Mouse (Mus musculus): ENCODE data around the gene Kcnd3. TPM values are rescaled to one million over a fixed set of nuclear protein-coding genes. Genes with fewer than 3 reads are reported as not detected.
A peak's percentile ranks its signal among the peaks of the same experiment; 100 is the strongest.

The Kcnd3 gene
- polyA plus RNA-seq, 1 experiment from 2014 or later: 5.3 TPM

DNA sequence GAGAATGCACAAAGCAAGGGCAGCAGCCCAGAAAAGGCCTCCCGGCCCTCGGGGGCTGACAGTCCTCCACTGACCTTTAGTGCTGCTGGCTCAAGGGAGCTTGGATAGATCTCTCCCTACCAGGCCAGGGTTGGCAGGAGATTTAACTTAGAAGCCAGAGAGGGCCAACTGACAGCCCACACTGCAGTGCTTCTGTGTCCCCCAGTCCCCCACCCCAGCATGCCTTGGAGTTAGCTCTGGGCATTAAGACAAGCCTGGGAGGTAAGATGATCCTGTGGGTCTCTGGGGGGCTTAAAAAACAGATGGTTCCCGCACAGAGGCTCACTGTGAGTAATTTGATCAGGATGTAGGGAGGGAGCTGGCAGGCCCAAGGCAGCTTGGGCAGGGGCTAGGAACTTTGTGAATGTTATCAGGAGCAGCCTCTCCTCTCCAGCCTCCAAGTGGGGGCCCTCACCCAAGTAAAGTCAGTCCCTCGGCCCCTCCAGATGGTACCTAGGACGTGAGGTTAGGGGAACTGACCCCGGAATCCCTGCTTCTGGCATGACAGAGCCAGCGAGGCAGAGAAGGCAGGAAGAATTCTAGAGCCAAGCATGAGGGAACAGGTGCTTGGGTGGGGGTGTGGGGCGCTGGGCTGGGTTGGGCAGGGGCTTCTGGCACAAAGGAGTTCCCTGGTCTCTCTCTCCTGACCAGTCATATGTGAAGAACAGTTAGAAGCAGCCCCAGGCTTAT lies 262.1 kb downstream of the Kcnd3 start:
- 14% methylated on average over 8 of the region's 8 CpGs for WGBS
- peaks cover 50% of the 10 kb centered on the region for H3K4me1 ChIP-seq
- H3K27ac ChIP-seq: peak overlapping the region; percentile 76
- H3K4me2 ChIP-seq (replicated peaks): 0 out of 2 replicates have a peak overlapping the region, but pooled peaks have one; percentile 11
- H3K36me3 ChIP-seq: no peaks in the 10 kb centered on the region
- H3K9me3 ChIP-seq (replicated peaks): no peaks in the 10 kb centered on the region
- H3K9ac ChIP-seq: peak overlapping the region; percentile 32; the same call in 1 of the 2 replicates
- ATAC-seq (ENCODE audit: low FRiP score): peak; percentile 47
- peaks cover 7% of the 10 kb centered on the region; the same call in 1 of the 2 replicates for H3K27me3 ChIP-seq
- no peak overlapping the region for H3K4me3 ChIP-seq

DNA sequence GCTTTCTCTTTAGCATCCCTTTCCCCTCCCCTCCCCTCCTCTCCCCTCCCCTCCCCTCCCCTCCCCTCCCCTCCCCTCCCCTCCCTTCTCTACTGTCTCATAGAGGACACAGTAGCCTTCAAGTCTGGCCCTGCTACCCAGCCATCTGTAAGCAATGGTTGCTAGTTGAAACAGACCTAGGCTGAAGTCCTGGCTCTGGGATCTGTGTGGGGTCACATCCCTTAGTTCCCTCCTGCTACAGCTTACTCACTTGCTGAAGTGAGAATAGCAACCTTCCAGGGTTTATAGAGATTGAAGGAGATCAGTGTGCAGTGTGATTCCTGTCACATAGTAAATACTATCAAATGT lies 262.7 kb downstream of the Kcnd3 start:
- no peaks in the 10 kb centered on the region for H3K36me3 ChIP-seq
- no peak overlapping the region for H3K4me3 ChIP-seq
- no peak for ATAC-seq (ENCODE audit: low FRiP score)
- H3K4me1 ChIP-seq: peaks cover 50% of the 10 kb centered on the region
- no peak overlapping the region for H3K4me2 ChIP-seq (replicated peaks)
- no peak overlapping the region for H3K27ac ChIP-seq
- peaks cover 7% of the 10 kb centered on the region; the same call in 1 of the 2 replicates for H3K27me3 ChIP-seq
- no peak overlapping the region for H3K9ac ChIP-seq
- H3K9me3 ChIP-seq (replicated peaks): no peaks in the 10 kb centered on the region

- H3K4me2 ChIP-seq (replicated peaks): no peak overlapping the region
- no peak overlapping the region for H3K4me3 ChIP-seq
- 59% methylated on average over 18 of the region's 18 CpGs for WGBS
- H3K9me3 ChIP-seq (replicated peaks): no peaks in the 10 kb centered on the region
- H3K4me1 ChIP-seq: peaks cover 44% of the 10 kb centered on the region
- peak overlapping the region; percentile 72; the same call in 1 of the 2 replicates for H3K27ac ChIP-seq
- H3K36me3 ChIP-seq: no peaks in the 10 kb centered on the region
- no peak overlapping the region for H3K9ac ChIP-seq
- H3K27me3 ChIP-seq: peaks cover 2% of the 10 kb centered on the region; the same call in 1 of the 2 replicates
- ATAC-seq (ENCODE audit: low FRiP score): no peak
Observed at GRCm38 (mm10) chr3:105716353-105717000, 264.3 kb downstream of the Kcnd3 start.

DNA sequence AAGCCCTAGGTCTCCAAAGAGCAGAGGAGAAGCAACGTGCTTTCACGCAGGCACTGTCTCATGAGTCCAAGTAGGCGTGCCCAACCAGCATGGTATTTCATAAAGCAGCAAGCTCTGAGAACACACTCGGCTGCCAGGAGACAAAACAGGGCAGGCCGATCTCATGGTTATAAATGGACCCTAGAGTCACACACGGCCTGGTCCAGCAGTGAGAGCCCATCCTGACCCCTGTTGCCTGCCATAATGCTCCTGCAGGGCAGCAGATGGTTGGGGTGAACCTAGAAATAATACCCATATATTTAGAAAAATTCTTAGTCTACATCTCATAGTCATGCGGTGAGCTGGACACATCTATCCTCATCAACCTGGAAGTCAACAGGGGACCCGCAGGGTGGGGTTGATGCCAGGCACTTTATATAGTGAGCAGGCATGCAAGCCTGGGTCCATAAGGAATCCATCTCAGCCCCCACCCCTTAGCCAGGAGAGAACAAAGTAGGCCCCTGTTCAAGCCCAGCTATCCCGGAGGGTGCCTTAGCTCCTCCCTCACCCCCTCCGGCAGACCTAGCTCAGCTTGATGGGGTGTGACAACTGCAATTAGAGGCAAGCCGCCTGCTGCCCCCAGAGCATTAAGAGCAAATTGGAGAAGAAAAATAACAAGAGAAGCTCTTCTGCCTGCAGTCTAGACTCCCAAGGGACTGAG lies 265.9 kb downstream of the Kcnd3 start:
- H3K27ac ChIP-seq: peak overlapping the region; percentile 72

GRCm38 (mm10) chr3:105718746-105719145 lies 266.6 kb downstream of the Kcnd3 start:
- 0 out of 2 replicates have a peak overlapping the region, but pooled peaks have one; percentile 72 for H3K27ac ChIP-seq
- H3K4me3 ChIP-seq: no peak overlapping the region
- H3K9ac ChIP-seq: no peak overlapping the region
- H3K27me3 ChIP-seq: peaks cover 2% of the 10 kb centered on the region; the same call in 1 of the 2 replicates
- no peak overlapping the region for H3K4me2 ChIP-seq (replicated peaks)
- no peaks in the 10 kb centered on the region for H3K9me3 ChIP-seq (replicated peaks)
- no peak for ATAC-seq (ENCODE audit: low FRiP score)
- WGBS: 54% methylated on average over 4 of the region's 4 CpGs
- no peaks in the 10 kb centered on the region for H3K36me3 ChIP-seq
- H3K4me1 ChIP-seq: peaks cover 37% of the 10 kb centered on the region

More for the DNA sequence above, 265.9 kb downstream of the Kcnd3 start:
- Histone ChIP-seq H3K9ac (no peak overlapping the region), H3K27me3 (peaks cover 2% of the 10 kb centered on the region; the same call in 1 of the 2 replicates), H3K4me3 (no peak overlapping the region), H3K36me3 (no peaks in the 10 kb centered on the region), H3K4me1 (peaks cover 40% of the 10 kb centered on the region), H3K9me3 (replicated peaks) (no peaks in the 10 kb centered on the region), H3K4me2 (replicated peaks) (no peak overlapping the region)
- ATAC-seq (ENCODE audit: low FRiP score): peak; percentile 82
- WGBS: 43% methylated on average over 11 of the region's 11 CpGs

GRCm38 (mm10) chr3:105719979-105720378 lies 267.8 kb downstream of the Kcnd3 start:
- no peaks in the 10 kb centered on the region for H3K9me3 ChIP-seq (replicated peaks)
- no peak overlapping the region for H3K4me3 ChIP-seq
- H3K9ac ChIP-seq: no peak overlapping the region
- WGBS: 83% methylated on average over 4 of the region's 4 CpGs
- H3K4me1 ChIP-seq: peaks cover 27% of the 10 kb centered on the region
- H3K4me2 ChIP-seq (replicated peaks): no peak overlapping the region
- H3K27me3 ChIP-seq: peaks cover 2% of the 10 kb centered on the region; the same call in 1 of the 2 replicates
- H3K36me3 ChIP-seq: no peaks in the 10 kb centered on the region
- H3K27ac ChIP-seq: no peak overlapping the region
- ATAC-seq (ENCODE audit: low FRiP score): no peak

- Histone ChIP-seq H3K9ac (no peak overlapping the region), H3K4me2 (replicated peaks) (no peak overlapping the region), H3K27me3 (peaks cover 2% of the 10 kb centered on the region; the same call in 1 of the 2 replicates), H3K36me3 (no peaks in the 10 kb centered on the region), H3K9me3 (replicated peaks) (no peaks in the 10 kb centered on the region), H3K27ac (no peak overlapping the region), H3K4me1 (peaks cover 27% of the 10 kb centered on the region), H3K4me3 (no peak overlapping the region)
- no peak for ATAC-seq (ENCODE audit: low FRiP score)
- 83% methylated on average over 4 of the region's 4 CpGs for WGBS
Observed at GRCm38 (mm10) chr3:105720514-105720913, 268.4 kb downstream of the Kcnd3 start.

DNA sequence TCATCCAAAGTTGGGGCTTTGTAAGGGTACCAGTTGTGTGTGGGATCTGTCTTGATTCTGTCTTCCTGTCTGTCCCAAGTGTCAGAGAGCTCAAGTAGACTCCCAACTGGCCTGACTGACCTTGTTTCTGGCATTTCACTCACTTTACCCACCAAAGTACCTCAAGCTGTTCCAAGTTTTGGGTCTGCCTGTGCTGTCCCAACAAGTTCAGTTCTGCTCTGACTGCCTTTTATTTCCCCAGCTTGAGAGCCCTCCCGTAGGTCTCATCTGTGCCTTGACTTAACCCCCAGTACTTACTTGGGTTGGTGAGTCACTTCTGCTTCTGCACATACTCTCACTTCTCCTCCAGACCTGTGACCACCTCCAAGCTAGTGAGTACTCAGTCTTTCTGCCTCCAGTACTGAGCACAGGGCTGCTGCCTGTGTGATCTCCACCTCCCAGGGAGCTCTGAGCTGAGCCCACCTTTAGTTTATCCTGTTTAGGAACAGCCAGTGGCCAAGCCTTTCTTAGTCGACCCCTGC lies 269.6 kb downstream of the Kcnd3 start:
- Histone ChIP-seq H3K4me3 (no peak overlapping the region), H3K4me2 (replicated peaks) (no peak overlapping the region), H3K9me3 (replicated peaks) (no peaks in the 10 kb centered on the region), H3K9ac (no peak overlapping the region), H3K27ac (no peak overlapping the region), H3K27me3 (peaks cover 2% of the 10 kb centered on the region; the same call in 1 of the 2 replicates), H3K36me3 (no peaks in the 10 kb centered on the region), H3K4me1 (peaks cover 22% of the 10 kb centered on the region)
- no peak for ATAC-seq (ENCODE audit: low FRiP score)
- WGBS: 74% methylated on average over 2 of the region's 2 CpGs

GRCm38 (mm10) chr3:105722510-105722909 lies 270.4 kb downstream of the Kcnd3 start:
- H3K27me3 ChIP-seq: no peaks in the 10 kb centered on the region; the same call in 1 of the 2 replicates
- ATAC-seq (ENCODE audit: low FRiP score): no peak
- no peaks in the 10 kb centered on the region for H3K9me3 ChIP-seq (replicated peaks)
- peaks cover 15% of the 10 kb centered on the region for H3K4me1 ChIP-seq
- H3K4me3 ChIP-seq: no peak overlapping the region
- H3K4me2 ChIP-seq (replicated peaks): no peak overlapping the region
- 0 out of 2 replicates have a peak, but pooled peaks cover 2% of the 10 kb centered on the region for H3K36me3 ChIP-seq
- H3K27ac ChIP-seq: no peak overlapping the region
- no peak overlapping the region for H3K9ac ChIP-seq
- 89% methylated on average over 3 of the region's 3 CpGs for WGBS

Other genes with a start within 250 kb of the Kcnd3 start
- 34.6 and 36.7 TPM in 2 replicates for gene Ddx20, start 235.2 kb downstream of the Kcnd3 start, polyA plus RNA-seq (2016; fragmentation: Nextera tagmentation; extraction: Ambion mirVana)